Mouse (Mus musculus) gastrocnemius, postnatal 10 days (tissue): ENCODE results near the gene Nfkb1. TPM values are rescaled to one million over a fixed set of nuclear protein-coding genes. Genes with fewer than 3 reads are reported as not detected.

Experiments used
- DNase-seq: peaks from one replicate; pipeline ENCODE4 v3.0.0; 2021; ENCODE audit warnings: mixed read lengths
- total RNA-seq, 2 experiments: library from RNA; stranded (reverse); gene quantifications; 2 replicates each; pipeline ENCODE4 v1.2.3; 2021

The Nfkb1 gene
- total RNA-seq, 2 experiments from 2014 or later = 23.5 to 28.7 TPM

- DNase-seq = no peak
Observed at GRCm38 (mm10) chr3:135670869-135671268, 20.5 kb downstream of the Nfkb1 start.

GRCm38 (mm10) chr3:135667084-135667483, 24.3 kb downstream of the Nfkb1 start:
- no peak for DNase-seq

- no peak for DNase-seq
Observed at GRCm38 (mm10) chr3:135665777-135666259, 25.5 kb downstream of the Nfkb1 start.

GRCm38 (mm10) chr3:135662139-135662864, 29.0 kb downstream of the Nfkb1 start:
- DNase-seq = no peak

GRCm38 (mm10) chr3:135661707-135662106, 29.6 kb downstream of the Nfkb1 start:
- no peak for DNase-seq

GRCm38 (mm10) chr3:135658540-135659097, 32.7 kb downstream of the Nfkb1 start:
- DNase-seq = no peak

- no peak for DNase-seq
Observed at GRCm38 (mm10) chr3:135656156-135656555, 35.2 kb downstream of the Nfkb1 start.

- no peak for DNase-seq
Observed at GRCm38 (mm10) chr3:135650773-135651555, 40.4 kb downstream of the Nfkb1 start.

GRCm38 (mm10) chr3:135649809-135650208, 41.5 kb downstream of the Nfkb1 start:
- DNase-seq = no peak

GRCm38 (mm10) chr3:135648501-135648900, 42.8 kb downstream of the Nfkb1 start:
- DNase-seq = no peak

- DNase-seq = no peak
Observed at GRCm38 (mm10) chr3:135646622-135647021, 44.7 kb downstream of the Nfkb1 start.

GRCm38 (mm10) chr3:135644971-135645370, 46.4 kb downstream of the Nfkb1 start:
- DNase-seq = no peak

- no peak for DNase-seq
Observed at GRCm38 (mm10) chr3:135641623-135641915, 49.8 kb downstream of the Nfkb1 start.

- DNase-seq = no peak
Observed at GRCm38 (mm10) chr3:135640856-135641622, 50.3 kb downstream of the Nfkb1 start.

GRCm38 (mm10) chr3:135640203-135640602, 51.1 kb downstream of the Nfkb1 start:
- DNase-seq = no peak

- DNase-seq = no peak
Observed at GRCm38 (mm10) chr3:135637592-135637991, 53.8 kb downstream of the Nfkb1 start.

- no peak for DNase-seq
Observed at GRCm38 (mm10) chr3:135636454-135636853, 54.9 kb downstream of the Nfkb1 start.

GRCm38 (mm10) chr3:135635646-135636434, 55.5 kb downstream of the Nfkb1 start:
- DNase-seq = no peak

GRCm38 (mm10) chr3:135635030-135635429, 56.3 kb downstream of the Nfkb1 start:
- DNase-seq = no peak

GRCm38 (mm10) chr3:135634275-135634674, 57.1 kb downstream of the Nfkb1 start:
- no peak for DNase-seq

GRCm38 (mm10) chr3:135631856-135632255, 59.5 kb downstream of the Nfkb1 start:
- DNase-seq = no peak

GRCm38 (mm10) chr3:135631096-135631457, 60.3 kb downstream of the Nfkb1 start:
- DNase-seq = no peak
